Mouse (Mus musculus) kidney, embryonic 15.5 days (tissue): ENCODE measurements around the gene Ptger1. TPM values are rescaled to one million over a fixed set of nuclear protein-coding genes. Genes with fewer than 3 reads are reported as not detected.
A peak's percentile ranks its signal among the peaks of the same experiment; 100 is the strongest.

Experiments
- ATAC-seq: fragments of 200-750 bp; cut with Nextera tagmentation; replicated peaks from 2 replicates; pipeline ENCODE4 v1.8.0; 2017; ENCODE audit warnings: moderate TSS enrichment; ENCODE audit not compliant: low FRiP score
- H3K27ac ChIP-seq: fragments of 300-500 bp; sonication (generic); 2 replicates; pipeline ENCODE4 v1.5.1; 2015; ENCODE audit warnings: mild to moderate bottlenecking, inconsistent platforms
- H3K27me3 ChIP-seq: fragments of 300-500 bp; sonication (generic); 2 replicates; pipeline ENCODE4 v1.6.1; 2015; ENCODE audit warnings: inconsistent platforms
- H3K36me3 ChIP-seq: fragments of 300-500 bp; sonication (generic); 2 replicates; pipeline ENCODE4 v1.6.1; 2015; ENCODE audit warnings: inconsistent platforms
- H3K4me1 ChIP-seq: fragments of 300-500 bp; sonication (generic); 2 replicates; pipeline ENCODE4 v1.6.1; 2015; ENCODE audit warnings: inconsistent platforms
- H3K4me2 ChIP-seq: fragments of 300-500 bp; sonication (generic); 2 replicates; pipeline ENCODE4 v1.6.1; 2015; ENCODE audit warnings: moderate library complexity, mild to moderate bottlenecking, inconsistent platforms
- H3K4me3 ChIP-seq: fragments of 300-500 bp; sonication (generic); replicated peaks from 2 replicates; pipeline ENCODE4 v1.5.1; 2015; ENCODE audit warnings: mild to moderate bottlenecking, inconsistent platforms
- H3K9ac ChIP-seq: fragments of 300-500 bp; sonication (generic); 2 replicates; pipeline ENCODE4 v1.6.1; 2015; ENCODE audit warnings: mild to moderate bottlenecking, inconsistent platforms
- H3K9me3 ChIP-seq: fragments of 300-500 bp; sonication (generic); replicated peaks from 2 replicates; pipeline ENCODE4 v1.6.1; 2016; ENCODE audit warnings: inconsistent platforms
- WGBS: fragments of 180-500 bp; shearing (Covaris S2); methylation state at CpG from one replicate; pipeline ENCODE4 v1.1.7; 2015; ENCODE audit warnings: mixed read lengths; 5-methylcytosine and 5-hydroxymethylcytosine counted together
- polyA plus RNA-seq: library from polyadenylated mRNA; unstranded; fragments of >200 nt; fragmentation: Nextera tagmentation; extraction: Ambion mirVana; gene quantifications from 2 replicates; pipeline ENCODE4 v1.2.1, GENCODE M21; 2015

Ptger1 gene
- polyA plus RNA-seq, 1 experiment from 2014 or later, result 2.9 TPM

GRCm38 (mm10) chr8:83680603-83681002 is 14.1 kb downstream of the Ptger1 start:
- H3K27ac ChIP-seq, result peak overlapping the region; percentile 68
- no peak for ATAC-seq
- no peak overlapping the region for H3K4me3 ChIP-seq
- H3K9ac ChIP-seq, result no peak overlapping the region
- H3K4me1 ChIP-seq, result peaks cover 9% of the 10 kb centered on the region
- peaks cover 89% of the 10 kb centered on the region for H3K36me3 ChIP-seq
- no peaks in the 10 kb centered on the region for H3K9me3 ChIP-seq
- peak overlapping the region; percentile 26; the same call in 1 of the 2 replicates for H3K4me2 ChIP-seq
- H3K27me3 ChIP-seq, result no peaks in the 10 kb centered on the region
- WGBS, result 77% methylated on average over 5 of the region's 5 CpGs

- 12% methylated on average over 6 of the region's 6 CpGs for WGBS
- Histone ChIP-seq H3K9me3 (no peaks in the 10 kb centered on the region), H3K27ac (peak overlapping the region; percentile 68), H3K4me2 (peak overlapping the region; percentile 26; the same call in 1 of the 2 replicates), H3K4me1 (peaks cover 9% of the 10 kb centered on the region), H3K27me3 (no peaks in the 10 kb centered on the region), H3K36me3 (peaks cover 89% of the 10 kb centered on the region), H3K9ac (no peak overlapping the region; the same call in 1 of the 2 replicates), H3K4me3 (no peak overlapping the region)
- peak; percentile 83 for ATAC-seq
These were observed 14.6 kb downstream of the Ptger1 start for GRCm38 (mm10) chr8:83681099-83681498.

GRCm38 (mm10) chr8:83684517-83684916 is 18.0 kb downstream of the Ptger1 start:
- 95% methylated on average over 9 of the region's 9 CpGs for WGBS
- ATAC-seq, result no peak
- Histone ChIP-seq H3K4me2 (no peak overlapping the region), H3K27me3 (no peaks in the 10 kb centered on the region), H3K4me3 (no peak overlapping the region), H3K27ac (no peak overlapping the region), H3K9ac (no peak overlapping the region), H3K4me1 (peaks cover 9% of the 10 kb centered on the region), H3K9me3 (no peaks in the 10 kb centered on the region), H3K36me3 (peaks cover 80% of the 10 kb centered on the region)

- H3K4me2 ChIP-seq, result no peak overlapping the region
- H3K27ac ChIP-seq, result no peak overlapping the region
- H3K4me1 ChIP-seq, result peaks cover 7% of the 10 kb centered on the region
- 93% methylated on average over 6 of the region's 6 CpGs for WGBS
- H3K27me3 ChIP-seq, result no peaks in the 10 kb centered on the region
- H3K36me3 ChIP-seq, result peaks cover 76% of the 10 kb centered on the region
- no peaks in the 10 kb centered on the region for H3K9me3 ChIP-seq
- H3K9ac ChIP-seq, result no peak overlapping the region
- H3K4me3 ChIP-seq, result no peak overlapping the region
- no peak for ATAC-seq
These were observed 22.8 kb downstream of the Ptger1 start for GRCm38 (mm10) chr8:83689264-83689663.

- WGBS, result 80% methylated on average over 10 of the region's 10 CpGs
- H3K4me2 ChIP-seq, result no peak overlapping the region
- peaks cover 41% of the 10 kb centered on the region for H3K36me3 ChIP-seq
- ATAC-seq, result no peak
- no peaks in the 10 kb centered on the region for H3K9me3 ChIP-seq
- H3K9ac ChIP-seq, result no peak overlapping the region
- no peak overlapping the region for H3K4me3 ChIP-seq
- H3K27ac ChIP-seq, result peak overlapping the region; percentile 42; the same call in 1 of the 2 replicates
- H3K4me1 ChIP-seq, result peaks cover 47% of the 10 kb centered on the region
- no peaks in the 10 kb centered on the region for H3K27me3 ChIP-seq
These were observed 27.2 kb downstream of the Ptger1 start for GRCm38 (mm10) chr8:83693609-83694236.

GRCm38 (mm10) chr8:83694369-83695160 is 28.1 kb downstream of the Ptger1 start:
- Histone ChIP-seq H3K9ac (no peak overlapping the region), H3K27ac (peak overlapping the region; percentile 42), H3K36me3 (peaks cover 35% of the 10 kb centered on the region), H3K4me1 (peaks cover 52% of the 10 kb centered on the region), H3K9me3 (no peaks in the 10 kb centered on the region), H3K4me3 (no peak overlapping the region), H3K27me3 (no peaks in the 10 kb centered on the region), H3K4me2 (no peak overlapping the region)
- WGBS, result 72% methylated on average over 11 of the region's 11 CpGs
- ATAC-seq, result no peak

GRCm38 (mm10) chr8:83695351-83696106 is 29.1 kb downstream of the Ptger1 start:
- 81% methylated on average over 8 of the region's 17 CpGs for WGBS
- H3K27ac ChIP-seq, result peak overlapping the region; percentile 42; the same call in 1 of the 2 replicates

GRCm38 (mm10) chr8:83697374-83698220 is 31.1 kb downstream of the Ptger1 start:
- Histone ChIP-seq H3K4me1 (peaks cover 66% of the 10 kb centered on the region), H3K9ac (peak overlapping the region; percentile 86; the same call in 1 of the 2 replicates)

More at GRCm38 (mm10) chr8:83695351-83696106, 29.1 kb downstream of the Ptger1 start:
- H3K9me3 ChIP-seq, result no peaks in the 10 kb centered on the region
- H3K4me3 ChIP-seq, result no peak overlapping the region
- H3K36me3 ChIP-seq, result peaks cover 25% of the 10 kb centered on the region
- H3K4me2 ChIP-seq, result no peak overlapping the region
- H3K4me1 ChIP-seq, result peaks cover 62% of the 10 kb centered on the region
- H3K27me3 ChIP-seq, result no peaks in the 10 kb centered on the region
- no peak overlapping the region for H3K9ac ChIP-seq
- no peak for ATAC-seq

GRCm38 (mm10) chr8:83698291-83698660 is 31.8 kb downstream of the Ptger1 start:
- Histone ChIP-seq H3K4me2 (peak overlapping the region; percentile 76), H3K9ac (peak overlapping the region; percentile 86), H3K4me1 (peaks cover 66% of the 10 kb centered on the region), H3K27me3 (no peaks in the 10 kb centered on the region), H3K4me3 (peak overlapping the region; percentile 74), H3K36me3 (no peaks in the 10 kb centered on the region), H3K9me3 (no peaks in the 10 kb centered on the region), H3K27ac (peak overlapping the region; percentile 89)
- peak; percentile 27 for ATAC-seq
- WGBS, result 1% methylated on average over 15 of the region's 15 CpGs

More at GRCm38 (mm10) chr8:83697374-83698220, 31.1 kb downstream of the Ptger1 start:
- Histone ChIP-seq H3K4me2 (peak overlapping the region; percentile 76), H3K36me3 (peaks cover 4% of the 10 kb centered on the region), H3K9me3 (no peaks in the 10 kb centered on the region), H3K4me3 (peak overlapping the region; percentile 74), H3K27ac (peak overlapping the region; percentile 89), H3K27me3 (no peaks in the 10 kb centered on the region)
- 33% methylated on average over 19 of the region's 19 CpGs for WGBS
- ATAC-seq, result 0 out of 2 replicates have a peak, but pooled peaks have one; percentile 1

GRCm38 (mm10) chr8:83698661-83699453 is 32.4 kb downstream of the Ptger1 start, which contains the start of gene Pkn1:
Gene Pkn1, minus strand, starts transcription at chr8:83699179.
- no peaks in the 10 kb centered on the region for H3K9me3 ChIP-seq
- no peaks in the 10 kb centered on the region for H3K36me3 ChIP-seq
- peak; percentile 93 for ATAC-seq
- peak within 1 kb of the TSS; percentile 76 for H3K4me2 ChIP-seq
- peak within 1 kb of the TSS; percentile 89 for H3K27ac ChIP-seq
- peak within 1 kb of the TSS; percentile 74 for H3K4me3 ChIP-seq
- H3K4me1 ChIP-seq, result peaks cover 63% of the 10 kb centered on the region
- WGBS, result under 1% methylated on average over 84 of the region's 85 CpGs
- H3K27me3 ChIP-seq, result no peaks in the 10 kb centered on the region
- peak within 1 kb of the TSS; percentile 86 for H3K9ac ChIP-seq
